Mouse (Mus musculus): ENCODE results near the gene Ncmap.

GRCm38 (mm10) chr4:135353794-135354450 lies 44.1 kb downstream of the Ncmap start:
- TF ChIP-seq EP300 (IDR thresholded peaks at IDR 0.05; ENCODE audit: low read length): no peak
- no peak for TF ChIP-seq E2F4 (IDR thresholded peaks at IDR 0.05; ENCODE audit: insufficient replicate concordance, low read depth, low read length)
- no peak for TF ChIP-seq CTCF (conservative IDR thresholded peaks at IDR 0.05 in 1 of 2, IDR thresholded peaks at IDR 0.05 in 1 of 2; ENCODE audit: low read depth in 2 of 2, low read length in 2 of 2)
- TF ChIP-seq RCOR1 (conservative IDR thresholded peaks at IDR 0.05; ENCODE audit: low read depth, low read length): no peak
- TF ChIP-seq TCF12 (IDR thresholded peaks at IDR 0.05; ENCODE audit: low read depth, low read length): no peak

Measured in CH12.LX (cell line).